Mouse (Mus musculus) CD4-positive helper T cell, adult 2 months (primary cell): ENCODE measurements at regions not wholly inside any gene's neighbourhood (a gene's known extent, or its start where the extent isn't known, plus 50 kb on each side); places are given as distances from the start of the nearest gene placed in this dataset.
"Not testable (repeated sequence)": the region's sequence is repeated elsewhere in the genome, so short reads cannot be mapped to it uniquely, and the experiment has no call there.

Experiments used
- DNase-seq: peaks from one replicate; pipeline ENCODE4 v3.0.0-alpha.2; 2012; ENCODE audit warnings: low read depth, missing footprints, low spot score

DNA sequence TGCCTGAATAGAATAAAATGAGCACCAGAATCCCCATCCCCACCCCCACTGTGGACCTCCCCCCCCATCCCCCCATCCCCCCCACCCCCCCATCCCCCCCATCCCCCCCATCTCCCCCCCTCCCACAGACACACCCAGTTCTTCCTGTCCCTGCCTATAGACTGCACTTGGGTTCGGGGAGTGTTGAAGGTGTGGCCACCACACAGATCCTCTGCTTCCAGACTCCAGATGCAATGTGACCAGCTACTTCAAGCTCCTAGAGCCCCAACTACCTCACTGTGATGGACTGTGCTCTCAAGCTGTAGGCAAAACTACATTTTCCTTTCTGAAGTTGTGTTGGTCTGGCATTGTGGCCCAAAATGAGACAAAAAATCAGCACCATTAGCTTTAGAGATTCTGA is 138.3 kb upstream of the Rybp start:
- DNase-seq: no peak

DNA sequence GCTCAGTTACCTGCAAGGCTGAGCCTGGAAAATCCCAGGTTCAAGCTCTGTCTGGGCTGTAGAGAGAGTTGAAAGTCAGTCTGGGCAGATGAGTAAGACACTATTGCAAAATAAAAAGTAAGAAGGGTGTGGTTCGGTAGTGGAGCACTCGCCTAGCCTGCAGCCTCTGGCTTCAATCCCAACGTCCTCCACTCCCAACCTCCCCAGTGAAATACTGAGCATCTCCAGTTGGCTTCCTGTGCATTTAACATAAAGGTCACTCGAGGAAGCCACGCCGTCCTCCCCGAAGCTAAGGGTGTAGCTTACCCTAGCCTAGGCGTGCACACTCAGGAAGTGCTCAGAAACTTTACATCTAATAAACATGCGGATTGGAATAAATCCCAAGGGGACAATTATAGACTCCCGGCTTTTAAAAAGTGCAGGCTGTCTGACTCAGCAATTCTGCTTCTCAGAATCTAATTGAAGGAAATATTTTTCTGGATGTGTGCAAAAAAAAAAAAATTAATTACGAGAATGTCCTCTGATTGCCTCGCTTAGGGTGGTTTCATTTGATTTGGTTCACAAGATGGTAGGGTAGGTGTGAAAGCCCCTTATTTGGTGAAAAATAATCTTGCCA is 137.6 kb upstream of the Rybp start:
- no peak for DNase-seq

DNA sequence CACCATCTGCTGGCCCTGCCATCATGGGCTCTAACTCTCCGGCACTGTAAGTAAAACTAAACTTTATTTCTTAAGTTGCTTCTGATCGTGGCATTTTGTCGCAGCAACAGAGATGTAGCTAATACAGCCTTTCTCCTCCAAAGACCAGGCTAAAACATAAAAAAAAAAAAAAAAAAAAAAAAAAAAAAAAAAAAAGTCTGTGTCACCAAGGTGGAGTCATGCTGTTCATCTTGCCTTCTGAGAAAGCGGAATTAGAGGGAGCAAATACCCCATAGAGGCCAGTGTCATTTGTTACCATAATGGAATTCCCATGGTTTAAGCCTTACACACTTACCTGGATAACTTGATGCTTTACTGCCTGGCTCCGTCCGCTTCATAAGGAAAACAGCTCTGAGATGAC is 136.9 kb upstream of the Rybp start:
- DNase-seq: no peak

DNA sequence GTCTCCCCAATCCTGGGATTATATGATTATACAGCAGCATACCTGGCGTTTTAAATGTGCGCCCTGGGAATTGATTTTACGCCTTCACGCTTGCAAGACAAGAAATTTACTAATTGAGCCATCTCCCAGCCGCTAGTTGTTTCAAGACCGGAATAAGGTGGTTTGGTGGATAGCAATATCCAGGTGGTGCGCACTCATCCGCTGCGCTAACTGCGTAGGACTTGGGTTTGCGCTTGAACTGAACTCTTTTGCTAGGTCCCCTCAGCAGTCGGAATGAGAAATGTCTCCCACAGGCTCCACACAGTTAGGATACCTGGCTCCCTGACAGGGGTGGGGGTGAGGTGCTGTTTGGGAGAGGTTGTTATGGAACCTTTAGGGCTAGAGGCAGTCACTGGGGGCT is 136.4 kb upstream of the Rybp start:
- DNase-seq: no peak

DNA sequence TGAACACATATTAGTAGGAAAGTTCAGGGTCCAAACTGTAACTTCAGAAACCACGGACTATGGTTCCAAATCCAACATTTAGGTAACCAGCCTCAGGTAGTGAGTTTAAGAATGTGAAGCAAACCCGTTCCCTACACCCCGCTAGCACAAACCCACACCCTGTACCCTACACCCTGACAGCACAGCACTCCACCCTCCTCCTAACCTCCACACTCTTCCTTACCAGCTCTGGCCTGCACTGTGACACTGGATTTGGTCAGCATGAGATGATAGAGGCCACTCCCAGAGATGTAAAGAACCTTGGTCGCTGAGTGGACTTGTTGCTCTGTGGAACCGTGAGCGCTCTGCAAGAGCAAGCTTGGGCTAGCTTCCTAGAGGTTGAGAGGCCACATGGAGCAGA is 135.3 kb upstream of the Rybp start:
- no peak for DNase-seq

- no peak for DNase-seq
These were observed 134.7 kb upstream of the Rybp start for GRCm38 (mm10) chr6:100421706-100422578.

- no peak for DNase-seq
These were observed 133.3 kb upstream of the Rybp start for GRCm38 (mm10) chr6:100420602-100421001.

GRCm38 (mm10) chr6:100419782-100420540 is 132.7 kb upstream of the Rybp start:
- DNase-seq: no peak

DNA sequence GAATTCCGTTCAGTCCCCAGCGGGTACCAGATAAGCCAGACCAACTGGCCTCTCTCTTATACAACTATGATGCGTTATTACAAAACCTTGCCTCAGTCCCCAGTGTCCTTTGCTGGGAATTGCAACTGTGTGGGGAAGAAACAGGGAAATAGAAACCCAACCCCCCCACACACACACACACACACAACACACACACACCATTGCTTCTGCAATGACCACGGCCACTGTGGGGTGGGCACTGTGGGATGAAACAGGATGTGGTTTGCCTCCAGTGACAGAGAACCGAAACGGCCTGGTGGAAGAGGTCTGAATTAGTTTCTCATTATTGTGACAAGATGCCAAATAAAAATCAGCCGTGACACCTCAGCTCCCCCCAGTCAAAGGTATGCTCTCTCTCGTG is 128.8 kb upstream of the Rybp start:
- DNase-seq: no peak

- DNase-seq: no peak
These were observed 128.2 kb upstream of the Rybp start for GRCm38 (mm10) chr6:100415514-100415913.

GRCm38 (mm10) chr6:100414836-100415235 is 127.6 kb upstream of the Rybp start:
- no peak for DNase-seq

GRCm38 (mm10) chr6:100412486-100412885 is 125.2 kb upstream of the Rybp start:
- DNase-seq: no peak

DNA sequence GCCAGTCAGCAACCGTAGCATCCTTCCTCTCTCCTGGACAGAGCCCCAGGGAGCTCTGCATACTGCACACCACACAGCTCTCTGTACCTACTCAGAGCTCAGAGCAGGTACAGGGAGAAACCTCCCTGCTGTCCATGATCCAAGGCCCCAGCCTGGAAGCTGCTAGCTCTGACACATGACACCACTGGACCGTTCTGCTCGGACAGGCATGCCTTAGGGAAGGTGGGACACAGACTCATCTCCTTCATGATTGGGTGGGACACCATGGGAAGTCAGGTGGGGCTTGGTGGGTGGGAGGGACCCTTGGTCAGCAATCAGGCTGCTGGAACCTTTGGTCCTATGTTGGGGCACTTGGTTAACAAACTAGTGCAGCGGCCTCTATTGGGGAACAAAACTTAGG is 124.7 kb upstream of the Rybp start:
- no peak for DNase-seq

DNA sequence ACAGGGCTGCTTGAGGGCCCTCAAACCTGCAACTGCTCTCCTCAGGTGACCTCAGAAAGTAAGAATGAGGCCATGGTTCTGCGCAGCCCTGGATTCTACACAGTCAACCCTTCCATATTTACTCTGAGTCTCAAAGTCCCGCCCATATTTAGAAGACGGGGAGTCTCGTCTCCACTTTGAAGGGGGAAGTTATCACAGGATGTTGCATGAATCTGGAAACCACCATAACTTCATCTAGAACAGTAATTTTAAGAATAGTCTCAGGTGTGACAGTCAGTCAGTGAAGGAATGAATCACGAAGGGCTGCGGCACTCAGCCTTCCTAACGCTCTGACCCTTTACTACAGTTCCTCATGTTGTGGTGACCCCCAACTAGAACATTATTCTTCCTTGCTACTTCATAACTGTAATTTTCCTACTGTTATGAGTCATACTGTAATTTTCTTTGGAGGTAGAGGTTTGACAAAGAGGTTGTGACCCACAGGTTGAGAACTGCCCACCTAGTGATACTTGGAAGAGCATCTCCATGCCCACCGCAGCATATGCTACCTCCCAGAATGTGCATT is 122.9 kb upstream of the Rybp start:
- peak; percentile 26 for DNase-seq

GRCm38 (mm10) chr6:100408826-100409225 is 121.5 kb upstream of the Rybp start:
- DNase-seq: no peak

DNA sequence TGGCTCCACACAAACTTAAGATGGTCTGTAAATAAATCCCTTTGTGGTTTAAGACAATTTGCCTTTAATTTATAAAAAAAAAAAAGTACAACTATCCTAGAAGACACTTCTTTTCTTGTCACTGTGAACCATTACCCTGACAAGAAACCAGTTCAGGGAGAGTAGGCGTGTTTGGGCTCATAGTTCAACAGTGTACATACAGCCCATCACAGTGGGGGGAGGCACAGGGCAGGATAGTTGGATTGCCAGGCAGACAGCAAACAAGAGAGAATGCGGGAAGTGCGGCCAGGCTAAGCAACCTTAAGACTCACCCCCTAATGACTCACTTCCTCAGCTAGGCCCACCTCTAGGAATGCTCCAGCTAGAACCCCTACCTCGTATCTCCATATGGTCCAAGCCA is 119.2 kb upstream of the Rybp start:
- no peak for DNase-seq

DNA sequence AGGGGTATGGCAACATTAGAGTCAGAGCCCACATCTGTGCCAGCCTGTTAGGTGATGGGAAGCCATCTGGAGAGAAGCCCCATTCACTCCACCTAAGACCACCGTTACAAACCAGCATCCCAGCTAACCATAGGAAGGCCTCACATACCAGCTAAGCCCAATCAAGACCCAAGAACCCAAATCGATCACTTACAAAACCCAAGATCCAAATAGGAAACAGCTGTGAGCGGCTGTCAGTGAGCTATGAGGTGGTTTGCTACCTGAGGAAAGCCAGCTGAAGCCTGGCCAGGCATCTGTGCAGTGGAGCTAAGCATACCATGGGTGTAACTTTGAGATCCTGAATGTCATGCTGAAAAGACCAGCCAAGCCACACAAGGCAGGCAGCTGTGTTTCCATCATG is 116.9 kb upstream of the Rybp start:
- no peak for DNase-seq

DNA sequence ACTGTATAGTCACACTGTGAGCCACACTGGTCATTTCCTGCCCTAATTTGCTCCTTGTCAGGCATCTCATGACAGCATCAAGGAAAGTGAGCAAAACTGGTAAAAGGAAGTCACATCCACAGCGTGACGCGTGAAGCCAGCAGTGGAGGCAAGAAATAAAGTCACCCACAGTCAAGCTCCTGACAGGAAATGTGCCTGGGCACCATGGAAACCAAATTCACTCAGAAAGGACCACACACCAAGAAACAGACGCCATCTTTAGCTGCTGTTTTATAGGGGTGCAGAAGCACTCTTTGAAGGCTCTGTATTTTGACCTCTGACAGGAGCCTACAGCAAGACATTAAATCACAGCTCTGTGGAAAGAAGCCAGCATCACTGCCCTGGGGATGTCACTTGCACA is 115.4 kb upstream of the Rybp start:
- no peak for DNase-seq

DNA sequence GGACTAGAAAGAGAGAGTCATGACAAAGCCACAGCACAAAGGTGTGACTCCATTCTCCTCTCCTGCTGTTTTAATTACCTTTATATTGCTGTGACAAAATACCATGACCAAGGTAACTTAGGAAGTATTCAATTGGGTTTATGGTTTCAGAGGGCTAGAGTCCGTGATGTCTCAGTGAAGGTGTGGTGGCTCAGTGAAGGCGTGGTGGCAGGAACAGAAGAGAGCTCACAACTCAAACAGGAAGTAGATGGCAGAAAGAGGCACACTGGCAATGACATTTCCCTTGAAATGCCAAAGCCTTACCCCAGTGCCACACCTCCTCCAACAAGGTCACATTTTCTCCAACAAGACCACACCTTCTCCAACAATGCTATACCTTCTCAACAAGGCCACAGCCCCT is 114.4 kb upstream of the Rybp start:
- no peak for DNase-seq

- DNase-seq: not testable (repeated sequence)
These were observed 112.1 kb upstream of the Rybp start for GRCm38 (mm10) chr6:100399387-100399786.

DNA sequence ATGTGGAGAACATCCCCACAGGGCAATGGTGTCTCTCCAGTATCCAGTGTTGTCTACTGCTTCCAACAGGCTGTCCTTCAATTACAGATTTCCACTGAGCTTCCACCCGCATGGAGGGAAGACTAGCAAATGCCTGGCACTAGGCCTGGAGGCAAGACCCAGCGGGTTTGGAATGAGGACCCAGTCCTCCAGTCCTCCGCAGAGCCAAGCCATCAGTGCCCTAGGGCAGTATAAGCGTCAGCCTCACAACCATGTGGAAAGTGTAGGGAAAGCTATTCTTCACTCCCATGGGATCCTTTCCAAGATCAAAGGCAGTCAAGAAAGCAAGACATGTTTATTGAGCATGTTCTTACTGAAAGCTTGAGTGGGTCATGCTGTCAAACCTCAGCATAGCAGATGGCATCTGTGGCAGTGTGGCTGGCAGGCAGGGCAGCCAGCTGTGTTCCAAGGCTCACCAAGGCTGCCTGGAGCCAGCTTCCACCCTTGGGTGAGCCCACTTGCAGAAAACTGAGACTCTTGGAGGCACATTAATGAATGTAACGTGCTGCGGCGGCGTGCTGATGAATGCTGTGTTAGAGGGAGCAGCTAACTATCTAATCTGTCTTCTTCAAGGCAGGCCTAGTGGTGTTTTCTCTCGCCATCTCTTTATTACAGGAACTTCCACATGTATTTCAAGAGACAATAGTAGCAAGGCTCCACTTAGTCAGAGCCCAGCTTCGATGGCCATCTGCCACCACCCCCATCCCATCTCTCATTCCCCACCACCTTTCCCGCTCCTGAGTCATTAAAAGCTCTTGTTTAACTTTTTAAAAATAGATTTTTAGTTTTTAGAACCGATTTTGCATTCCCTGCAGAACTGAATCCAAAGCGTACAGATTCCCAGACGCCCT is 109.3 kb upstream of the Rybp start:
- DNase-seq: no peak
